Mouse (Mus musculus): ENCODE results near the gene Tdrd3. TPM values are rescaled to one million over a fixed set of nuclear protein-coding genes. Genes with fewer than 3 reads are reported as not detected.

Gene Tdrd3
- polyA plus RNA-seq, 1 experiment from 2014 or later: 31.6 TPM

- no peak overlapping the region for H3K4me3 ChIP-seq
- no peaks in the 10 kb centered on the region for H3K9me3 ChIP-seq (replicated peaks)
- H3K27ac ChIP-seq: no peak overlapping the region
- no peaks in the 10 kb centered on the region for H3K4me1 ChIP-seq
- H3K36me3 ChIP-seq: 0 out of 2 replicates have a peak, but pooled peaks cover 7% of the 10 kb centered on the region
- DNase-seq (ENCODE audit: low spot score): no peak
- no peaks in the 10 kb centered on the region for H3K27me3 ChIP-seq (ENCODE audit: low read depth, poor library complexity, severe bottlenecking)
These were observed 48.2 kb downstream of the Tdrd3 start for GRCm38 (mm10) chr14:87464655-87465054.

- DNase-seq (ENCODE audit: low spot score): no peak
- H3K27ac ChIP-seq: no peak overlapping the region
These were observed 51.1 kb downstream of the Tdrd3 start for GRCm38 (mm10) chr14:87467586-87467985.

GRCm38 (mm10) chr14:87471521-87471920 is 55.1 kb downstream of the Tdrd3 start:
- Histone ChIP-seq H3K27ac (no peak overlapping the region), H3K9me3 (replicated peaks) (no peaks in the 10 kb centered on the region), H3K4me3 (no peak overlapping the region), H3K27me3 (ENCODE audit: low read depth, poor library complexity, severe bottlenecking) (no peaks in the 10 kb centered on the region), H3K4me1 (no peaks in the 10 kb centered on the region), H3K36me3 (peaks cover 19% of the 10 kb centered on the region)
- WGBS: 87% methylated on average over 1 of the region's 1 CpGs
- no peak for DNase-seq (ENCODE audit: low spot score)

More at GRCm38 (mm10) chr14:87467586-87467985, 51.1 kb downstream of the Tdrd3 start:
- Histone ChIP-seq H3K9me3 (replicated peaks) (no peaks in the 10 kb centered on the region), H3K36me3 (peaks cover 9% of the 10 kb centered on the region; the same call in 1 of the 2 replicates), H3K4me3 (no peak overlapping the region), H3K4me1 (no peaks in the 10 kb centered on the region), H3K27me3 (ENCODE audit: low read depth, poor library complexity, severe bottlenecking) (no peaks in the 10 kb centered on the region)
- WGBS: 91% methylated on average over 12 of the region's 12 CpGs

GRCm38 (mm10) chr14:87472782-87473181 is 56.3 kb downstream of the Tdrd3 start:
- no peak for DNase-seq (ENCODE audit: low spot score)
- Histone ChIP-seq H3K27me3 (ENCODE audit: low read depth, poor library complexity, severe bottlenecking) (no peaks in the 10 kb centered on the region), H3K9me3 (replicated peaks) (no peaks in the 10 kb centered on the region), H3K27ac (no peak overlapping the region), H3K36me3 (peaks cover 19% of the 10 kb centered on the region), H3K4me3 (no peak overlapping the region), H3K4me1 (no peaks in the 10 kb centered on the region)
- 77% methylated on average over 2 of the region's 2 CpGs for WGBS

GRCm38 (mm10) chr14:87475721-87476359 is 59.4 kb downstream of the Tdrd3 start:
- no peak for DNase-seq (ENCODE audit: low spot score)
- WGBS: 82% methylated on average over 10 of the region's 10 CpGs
- no peaks in the 10 kb centered on the region for H3K9me3 ChIP-seq (replicated peaks)
- H3K4me1 ChIP-seq: no peaks in the 10 kb centered on the region
- H3K36me3 ChIP-seq: peaks cover 29% of the 10 kb centered on the region
- H3K4me3 ChIP-seq: no peak overlapping the region
- no peaks in the 10 kb centered on the region for H3K27me3 ChIP-seq (ENCODE audit: low read depth, poor library complexity, severe bottlenecking)
- no peak overlapping the region for H3K27ac ChIP-seq

- WGBS: 55% methylated on average over 2 of the region's 3 CpGs
- peaks cover 43% of the 10 kb centered on the region for H3K36me3 ChIP-seq
- no peak for DNase-seq (ENCODE audit: low spot score)
- no peaks in the 10 kb centered on the region for H3K9me3 ChIP-seq (replicated peaks)
- H3K27ac ChIP-seq: no peak overlapping the region
- no peaks in the 10 kb centered on the region for H3K27me3 ChIP-seq (ENCODE audit: low read depth, poor library complexity, severe bottlenecking)
- no peak overlapping the region for H3K4me3 ChIP-seq
- no peaks in the 10 kb centered on the region for H3K4me1 ChIP-seq
These were observed 62.0 kb downstream of the Tdrd3 start for GRCm38 (mm10) chr14:87478339-87478951.

- DNase-seq (ENCODE audit: low spot score): no peak
- no peak overlapping the region for H3K4me3 ChIP-seq
- H3K27ac ChIP-seq: no peak overlapping the region
- no peaks in the 10 kb centered on the region for H3K9me3 ChIP-seq (replicated peaks)
- H3K36me3 ChIP-seq: peaks cover 44% of the 10 kb centered on the region
- no peaks in the 10 kb centered on the region for H3K4me1 ChIP-seq
- no peaks in the 10 kb centered on the region for H3K27me3 ChIP-seq (ENCODE audit: low read depth, poor library complexity, severe bottlenecking)
- WGBS: 95% methylated on average over 3 of the region's 3 CpGs
These were observed 69.4 kb downstream of the Tdrd3 start for GRCm38 (mm10) chr14:87485888-87486287.

GRCm38 (mm10) chr14:87497955-87498594 is 81.6 kb downstream of the Tdrd3 start:
- no peaks in the 10 kb centered on the region for H3K27me3 ChIP-seq (ENCODE audit: low read depth, poor library complexity, severe bottlenecking)
- DNase-seq (ENCODE audit: low spot score): no peak
- no peaks in the 10 kb centered on the region for H3K36me3 ChIP-seq
- no peaks in the 10 kb centered on the region for H3K9me3 ChIP-seq (replicated peaks)
- WGBS: 94% methylated on average over 11 of the region's 11 CpGs
- no peak overlapping the region for H3K4me3 ChIP-seq
- no peaks in the 10 kb centered on the region for H3K4me1 ChIP-seq
- no peak overlapping the region for H3K27ac ChIP-seq

- no peaks in the 10 kb centered on the region for H3K4me1 ChIP-seq
- H3K27ac ChIP-seq: no peak overlapping the region
- no peaks in the 10 kb centered on the region for H3K27me3 ChIP-seq (ENCODE audit: low read depth, poor library complexity, severe bottlenecking)
- 90% methylated on average over 8 of the region's 8 CpGs for WGBS
- DNase-seq (ENCODE audit: low spot score): no peak
- H3K9me3 ChIP-seq (replicated peaks): no peaks in the 10 kb centered on the region
- H3K4me3 ChIP-seq: no peak overlapping the region
- peaks cover 21% of the 10 kb centered on the region for H3K36me3 ChIP-seq
These were observed 89.5 kb downstream of the Tdrd3 start for GRCm38 (mm10) chr14:87505924-87506323.

- Histone ChIP-seq H3K27me3 (ENCODE audit: low read depth, poor library complexity, severe bottlenecking) (no peaks in the 10 kb centered on the region), H3K36me3 (peaks cover 8% of the 10 kb centered on the region; the same call in 1 of the 2 replicates), H3K9me3 (replicated peaks) (no peaks in the 10 kb centered on the region), H3K4me3 (no peak overlapping the region), H3K27ac (no peak overlapping the region), H3K4me1 (no peaks in the 10 kb centered on the region)
- DNase-seq (ENCODE audit: low spot score): no peak
- 68% methylated on average over 3 of the region's 3 CpGs for WGBS
These were observed 98.8 kb downstream of the Tdrd3 start for GRCm38 (mm10) chr14:87515281-87515680.

- Histone ChIP-seq H3K9me3 (replicated peaks) (no peaks in the 10 kb centered on the region), H3K4me3 (no peak overlapping the region), H3K27ac (no peak overlapping the region), H3K27me3 (ENCODE audit: low read depth, poor library complexity, severe bottlenecking) (no peaks in the 10 kb centered on the region), H3K36me3 (peaks cover 6% of the 10 kb centered on the region; the same call in 1 of the 2 replicates), H3K4me1 (no peaks in the 10 kb centered on the region)
- no peak for DNase-seq (ENCODE audit: low spot score)
- 82% methylated on average over 4 of the region's 4 CpGs for WGBS
These were observed 100.9 kb downstream of the Tdrd3 start for GRCm38 (mm10) chr14:87517381-87517780.

- Histone ChIP-seq H3K27ac (no peak overlapping the region), H3K27me3 (ENCODE audit: low read depth, poor library complexity, severe bottlenecking) (no peaks in the 10 kb centered on the region), H3K9me3 (replicated peaks) (no peaks in the 10 kb centered on the region), H3K4me1 (no peaks in the 10 kb centered on the region), H3K36me3 (no peaks in the 10 kb centered on the region), H3K4me3 (no peak overlapping the region)
- 86% methylated on average over 8 of the region's 8 CpGs for WGBS
- no peak for DNase-seq (ENCODE audit: low spot score)
These were observed 115.4 kb downstream of the Tdrd3 start for GRCm38 (mm10) chr14:87531847-87532246.

GRCm38 (mm10) chr14:87537127-87537819 is 120.8 kb downstream of the Tdrd3 start:
- 84% methylated on average over 4 of the region's 4 CpGs for WGBS
- no peaks in the 10 kb centered on the region for H3K27me3 ChIP-seq (ENCODE audit: low read depth, poor library complexity, severe bottlenecking)
- no peaks in the 10 kb centered on the region for H3K9me3 ChIP-seq (replicated peaks)
- no peak overlapping the region for H3K4me3 ChIP-seq
- no peak overlapping the region for H3K27ac ChIP-seq
- H3K4me1 ChIP-seq: no peaks in the 10 kb centered on the region
- peaks cover 7% of the 10 kb centered on the region for H3K36me3 ChIP-seq
- no peak for DNase-seq (ENCODE audit: low spot score)
